Mouse (Mus musculus) MEL (cell line): ENCODE results near the gene Cab39. TPM values are rescaled to one million over a fixed set of nuclear protein-coding genes. Genes with fewer than 3 reads are reported as not detected.

Experiments used
- DNase-seq: peaks from one replicate; pipeline ENCODE4 v3.0.0; 2011; ENCODE audit warnings: low read depth, low spot score
- H3K27ac ChIP-seq: 2 replicates; pipeline ENCODE4 v1.5.1; 2012; ENCODE audit warnings: low read depth, mild to moderate bottlenecking, control low read depth, low read length, moderate library complexity; ENCODE audit not compliant: control insufficient read depth
- H3K27me3 ChIP-seq, 2 experiments: fragments of 150-350 bp in 1 of 2; sonication (generic) in 1 of 2; 2 replicates each; pipeline ENCODE4 v1.6.1; 2012; ENCODE audit warnings: low read length in 2 of 2, mild to moderate bottlenecking in 2 of 2, improper control_type of control experiment in 1 of 2, moderate library complexity in 1 of 2; ENCODE audit not compliant: insufficient read depth in 2 of 2, control insufficient read depth in 1 of 2
- H3K36me3 ChIP-seq, 2 experiments: 2 replicates each; pipeline ENCODE4 v1.6.1; 2012 to 2014; ENCODE audit warnings: low read length in 2 of 2, improper control_type of control experiment in 1 of 2, inconsistent platforms in 1 of 2, mild to moderate bottlenecking in 1 of 2; ENCODE audit not compliant: insufficient read depth in 2 of 2, control insufficient read depth in 1 of 2
- H3K4me1 ChIP-seq, 2 experiments: fragments of 150-350 bp in 1 of 2; sonication (generic) in 1 of 2; 2 replicates each; pipeline ENCODE4 v1.6.1; 2012; ENCODE audit warnings: low read length in 2 of 2, improper control_type of control experiment in 1 of 2, mild to moderate bottlenecking in 1 of 2; ENCODE audit not compliant: insufficient read depth in 2 of 2, control insufficient read depth in 1 of 2
- H3K4me3 ChIP-seq, 2 experiments: fragments of 150-350 bp in 1 of 2; sonication (generic) in 1 of 2; 2 replicates each; pipeline ENCODE4 v1.5.1; 2012; ENCODE audit warnings: low read depth in 2 of 2, low read length in 2 of 2, mild to moderate bottlenecking in 2 of 2, moderate library complexity in 2 of 2, control low read depth in 1 of 2, improper control_type of control experiment in 1 of 2; ENCODE audit not compliant: control insufficient read depth in 1 of 2, insufficient read depth in 1 of 2
- H3K79me2 ChIP-seq: 2 replicates; pipeline ENCODE4 v1.6.1; 2012; ENCODE audit warnings: mild to moderate bottlenecking, low read length, moderate library complexity; ENCODE audit not compliant: control insufficient read depth, poor library complexity, insufficient read depth
- H3K9ac ChIP-seq: 2 replicates; pipeline ENCODE4 v1.6.1; 2012; ENCODE audit warnings: low read depth, mild to moderate bottlenecking, control low read depth, low read length, moderate library complexity; ENCODE audit not compliant: control insufficient read depth, poor library complexity, severe bottlenecking
- H3K9me3 ChIP-seq: fragments of 150-350 bp; sonication (generic); replicated peaks from 2 replicates; pipeline ENCODE4 v1.6.1; 2012; ENCODE audit warnings: mild to moderate bottlenecking, low read length, improper control_type of control experiment, moderate library complexity; ENCODE audit not compliant: insufficient read depth
- BHLHE40 ChIP-seq: IDR thresholded peaks from 2 replicates; pipeline ENCODE4 v1.6.1; 2012; ENCODE audit warnings: low read depth, mild to moderate bottlenecking, inconsistent platforms, low read length, improper control_type of control experiment, borderline replicate concordance
- ETS1 ChIP-seq: IDR thresholded peaks from 2 replicates; pipeline ENCODE4 v1.6.1; 2012; ENCODE audit warnings: low read depth, mild to moderate bottlenecking, inconsistent platforms, low read length, improper control_type of control experiment, moderate library complexity
- HCFC1 ChIP-seq: IDR thresholded peaks from 2 replicates; pipeline ENCODE4 v1.6.1; 2012; ENCODE audit warnings: low read depth, mild to moderate bottlenecking, inconsistent platforms, low read length, improper control_type of control experiment, moderate library complexity
- MAFK ChIP-seq: IDR thresholded peaks from 2 replicates; pipeline ENCODE4 v1.6.1; 2011; ENCODE audit warnings: low read depth, mild to moderate bottlenecking, low read length, improper control_type of control experiment, borderline replicate concordance
- MAX ChIP-seq: IDR thresholded peaks from 2 replicates; pipeline ENCODE4 v1.6.1; 2011; ENCODE audit warnings: low read length, improper control_type of control experiment
- NELFE ChIP-seq: IDR thresholded peaks from 2 replicates; pipeline ENCODE4 v1.6.1; 2011; ENCODE audit warnings: low read depth, low read length, improper control_type of control experiment
- NRF1 ChIP-seq: IDR thresholded peaks from 2 replicates; pipeline ENCODE4 v1.6.1; 2014; ENCODE audit warnings: low read depth, mild to moderate bottlenecking, inconsistent platforms, low read length, improper control_type of control experiment, moderate library complexity; ENCODE audit not compliant: poor library complexity, insufficient read depth, severe bottlenecking
- POLR2A ChIP-seq, 2 experiments: IDR thresholded peaks; 2 replicates each; pipeline ENCODE4 v1.6.1; 2011 to 2012; ENCODE audit warnings: low read length in 2 of 2, mild to moderate bottlenecking in 2 of 2, control low read depth in 1 of 2, improper control_type of control experiment in 1 of 2, low read depth in 1 of 2, moderate library complexity in 1 of 2; ENCODE audit not compliant: control insufficient read depth in 1 of 2, insufficient read depth in 1 of 2, poor library complexity in 1 of 2
- RCOR1 ChIP-seq: IDR thresholded peaks from 2 replicates; pipeline ENCODE4 v1.6.1; 2012; ENCODE audit warnings: low read depth, mild to moderate bottlenecking, inconsistent platforms, low read length, improper control_type of control experiment
- TBP ChIP-seq: IDR thresholded peaks from 2 replicates; pipeline ENCODE4 v1.8.0; 2011; ENCODE audit warnings: low read depth, low read length, improper control_type of control experiment
- USF1 ChIP-seq: IDR thresholded peaks from 2 replicates; pipeline ENCODE4 v1.6.1; 2014; ENCODE audit warnings: low read depth, mild to moderate bottlenecking, inconsistent platforms, low read length, improper control_type of control experiment, moderate library complexity
- USF2 ChIP-seq, 2 experiments: IDR thresholded peaks; 2 replicates each; pipeline ENCODE4 v1.6.1; 2011 to 2012; ENCODE audit warnings: improper control_type of control experiment in 2 of 2, low read length in 2 of 2, borderline replicate concordance in 1 of 2, inconsistent platforms in 1 of 2, low read depth in 1 of 2, mild to moderate bottlenecking in 1 of 2; ENCODE audit not compliant: insufficient read depth in 1 of 2
- ZNF384 ChIP-seq: IDR thresholded peaks from 2 replicates; pipeline ENCODE4 v1.6.1; 2012; ENCODE audit warnings: low read depth, mild to moderate bottlenecking, inconsistent platforms, low read length, improper control_type of control experiment
- polyA plus RNA-seq, 2 experiments: library from polyadenylated mRNA; stranded (reverse) in 1 of 2; unstranded in 1 of 2; fragments of >175 nt in 1 of 2; fragments of >200 nt in 1 of 2; gene quantifications; 2 replicates each; pipeline versions ENCODE4 v1.2.1 to v1.2.4; 2012; ENCODE audit warnings: low replicate concordance in 2 of 2, low read depth in 1 of 2; ENCODE audit not compliant: insufficient read length in 2 of 2, insufficient read depth in 1 of 2, missing spikeins in 1 of 2
- total RNA-seq: library from RNA; depleted of rRNA; stranded (reverse); fragments of 300-350 nt; gene quantifications from 2 replicates; pipeline ENCODE4 v1.2.3, GENCODE M21; 2012

Cab39 gene
- total and polyA plus RNA-seq, 3 experiments = 66.5 to 144 (median 68.7) TPM

- Histone ChIP-seq H3K79me2 (no peaks in the 10 kb centered on the region), H3K36me3 (peaks cover 0 to 35% of the 10 kb centered on the region in 2 experiments; a peak in 2 of 4 replicates), H3K27ac (no peak overlapping the region), H3K27me3 (no peaks in the 10 kb centered on the region), H3K9ac (no peak overlapping the region), H3K4me1 (no peaks in the 10 kb centered on the region), H3K4me3 (no peak overlapping the region), H3K9me3 (no peaks in the 10 kb centered on the region)
- DNase-seq = no peak
- TF ChIP-seq TBP = no peak
- TF ChIP-seq ZNF384 = no peak
- no peak for TF ChIP-seq MAX
- TF ChIP-seq HCFC1 = no peak
- no peak for TF ChIP-seq BHLHE40
- TF ChIP-seq NRF1 = no peak
These were observed 33.9 kb downstream of the Cab39 start for GRCm38 (mm10) chr1:85827166-85827565.

- DNase-seq = no peak
- no peak overlapping the region for H3K9ac ChIP-seq
- TF ChIP-seq USF2 (IDR thresholded peaks at IDR 0.05; ENCODE audit: borderline replicate concordance in 1 of 2, insufficient read depth in 1 of 2, low read depth in 1 of 2, low read length in 2 of 2) (no peak), NELFE (no peak), RCOR1 (no peak), MAFK (no peak)
- TF ChIP-seq, all 39 proteins: peak for 0
- H3K27me3 ChIP-seq = no peaks in the 10 kb centered on the region
- H3K27ac ChIP-seq = no peak overlapping the region
- peaks cover 3% of the 10 kb centered on the region for H3K79me2 ChIP-seq
- no peaks in the 10 kb centered on the region for H3K9me3 ChIP-seq
- no peak overlapping the region for H3K4me3 ChIP-seq
- no peaks in the 10 kb centered on the region for H3K4me1 ChIP-seq
- peaks cover 0 to 21% of the 10 kb centered on the region in 2 experiments; a peak in 2 of 4 replicates for H3K36me3 ChIP-seq
These were observed 35.8 kb downstream of the Cab39 start for GRCm38 (mm10) chr1:85829016-85829415.

GRCm38 (mm10) chr1:85838056-85838455, 44.8 kb downstream of the Cab39 start:
- TF ChIP-seq ETS1 = no peak
- TF ChIP-seq BHLHE40 = 0 out of 2 replicates have a peak, but pooled peaks have one; percentile 37
- peak; percentile 52; the same call in 1 of the 2 replicates for TF ChIP-seq USF1
- TF ChIP-seq POLR2A (IDR thresholded peaks at IDR 0.05; ENCODE audit: control insufficient read depth in 1 of 2, insufficient read depth in 1 of 2, low read depth in 1 of 2, low read length in 2 of 2, poor library complexity in 1 of 2) = 0 out of 4 replicates have a peak, but pooled peaks of 1 of the 2 experiments have one; percentile 24
- no peak for TF ChIP-seq USF2 (IDR thresholded peaks at IDR 0.05; ENCODE audit: borderline replicate concordance in 1 of 2, insufficient read depth in 1 of 2, low read depth in 1 of 2, low read length in 2 of 2)
- Histone ChIP-seq H3K27me3 (no peaks in the 10 kb centered on the region), H3K4me1 (peaks cover 8 to 18% of the 10 kb centered on the region in 2 experiments), H3K9me3 (no peaks in the 10 kb centered on the region), H3K79me2 (peaks cover 8% of the 10 kb centered on the region), H3K36me3 (peaks cover 12 to 25% of the 10 kb centered on the region in 2 experiments), H3K9ac (no peak overlapping the region), H3K4me3 (no peak overlapping the region), H3K27ac (no peak overlapping the region)
- DNase-seq = peak; percentile 63
